Mouse (Mus musculus) common myeloid progenitor, adult 5-6 weeks (primary cell): Measurements from ENCODE around the gene Acp6. TPM values are rescaled to one million over a fixed set of nuclear protein-coding genes. Genes with fewer than 3 reads are reported as not detected.

Source experiments
- ATAC-seq: replicated peaks from 2 replicates; pipeline ENCODE4 v1.8.0; 2016; ENCODE audit warnings: low read depth, mild to moderate bottlenecking, moderate TSS enrichment, inconsistent platforms; ENCODE audit not compliant: poor library complexity, severe bottlenecking
- total RNA-seq: library from RNA; stranded (forward); fragments of 200-1000, 187-1606 nt; gene quantifications from 2 replicates; pipeline ENCODE4 v1.2.3, GENCODE M21; 2017

Gene Acp6
- total RNA-seq, 1 experiment from 2014 or later: 27.3 TPM

DNA sequence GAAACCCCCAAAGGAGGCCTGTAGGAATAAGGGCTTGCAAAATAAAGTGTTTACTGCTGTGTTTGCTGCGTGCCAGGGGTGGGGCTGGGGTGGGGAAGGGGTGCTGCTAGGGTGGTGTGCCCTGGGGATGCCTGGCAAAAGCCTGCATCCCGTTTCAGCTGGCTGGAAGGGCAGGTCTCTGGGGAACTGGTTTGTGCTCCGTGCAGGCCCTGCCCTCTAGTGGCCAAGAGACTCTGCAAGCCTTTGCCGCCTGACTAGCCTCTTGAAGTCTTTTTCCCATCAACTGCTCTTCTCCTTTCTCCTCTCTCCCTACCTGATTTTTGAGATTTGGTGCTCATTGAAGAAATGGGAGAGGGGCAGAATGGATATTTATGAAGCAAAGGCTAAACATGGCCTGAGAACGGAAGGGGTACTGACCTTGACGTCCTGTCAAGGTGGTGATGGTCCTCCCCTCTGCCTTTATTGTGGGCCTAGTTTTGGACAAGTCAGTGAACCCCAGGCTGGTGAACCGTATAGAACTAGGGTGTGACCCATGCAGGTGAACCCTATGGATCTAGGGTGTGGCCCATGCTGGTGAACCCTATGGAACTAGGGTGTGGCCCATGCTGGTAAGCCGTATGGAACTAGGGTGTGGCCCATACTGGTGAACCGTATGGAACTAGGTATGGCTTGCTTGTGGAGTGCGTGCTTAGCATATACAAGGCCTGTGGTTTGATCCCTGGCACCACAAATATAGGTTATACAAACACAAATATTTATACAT is 26.7 kb downstream of the Acp6 start:
- peak; percentile 73 for ATAC-seq

DNA sequence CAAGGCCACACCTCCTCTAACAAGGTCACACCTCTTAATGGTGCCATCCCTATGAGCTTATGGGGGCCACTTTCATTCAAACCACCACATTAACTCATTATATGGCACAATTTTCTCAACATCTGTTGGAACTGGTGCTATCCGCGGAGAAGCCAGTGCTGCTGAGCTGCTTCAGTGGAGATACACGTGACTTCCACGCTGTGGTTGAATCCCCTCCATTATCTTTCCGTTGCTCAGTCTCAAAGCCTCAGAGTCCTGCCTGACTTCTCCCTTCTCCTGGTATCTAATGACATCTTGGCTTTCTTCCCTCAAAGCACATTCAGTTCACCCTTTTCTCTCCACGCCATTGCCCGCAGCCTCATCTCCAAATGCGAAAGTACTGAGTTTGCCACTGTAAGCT is 38.0 kb downstream of the Acp6 start:
- ATAC-seq: peak; percentile 47

DNA sequence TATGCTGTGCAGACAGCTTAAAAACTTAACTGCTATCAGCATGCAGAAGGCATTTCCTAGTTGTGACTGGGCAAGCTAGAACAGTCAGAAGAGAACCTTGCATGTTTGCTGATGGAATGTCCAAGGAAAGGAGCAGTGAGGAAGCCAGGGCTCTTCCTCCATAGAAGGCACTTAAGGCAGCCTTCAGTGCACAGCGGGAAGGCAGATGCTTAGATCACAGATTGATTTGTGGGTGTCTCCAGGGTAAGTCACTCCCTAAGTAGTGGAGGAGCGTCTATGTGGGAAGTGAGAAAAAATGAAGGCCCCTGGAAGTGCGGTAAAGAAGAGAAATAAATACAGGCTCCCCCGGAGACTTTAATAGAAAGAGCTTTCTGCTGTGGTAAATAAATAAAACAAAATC is 40.7 kb downstream of the Acp6 start:
- no peak for ATAC-seq

DNA sequence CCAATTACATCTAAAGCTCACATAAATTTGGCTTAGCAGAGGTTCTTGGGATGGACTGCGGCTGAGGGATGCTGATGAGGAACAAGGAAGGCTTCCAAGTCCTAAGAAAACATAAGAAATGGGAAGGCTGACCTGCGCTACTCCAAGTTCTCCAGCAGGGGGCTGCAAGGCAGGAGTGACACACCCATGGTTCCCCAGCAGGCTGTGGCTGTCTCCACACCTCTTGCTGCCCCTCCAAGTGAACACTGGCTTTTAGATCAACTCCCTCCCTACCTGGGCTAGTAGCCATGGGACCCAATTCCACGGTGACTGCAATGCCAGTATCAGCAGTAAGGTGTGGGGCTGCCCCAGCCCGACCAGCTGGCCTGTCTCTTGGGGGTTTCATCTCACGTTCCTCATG is 43.4 kb downstream of the Acp6 start:
- ATAC-seq: peak; percentile 73

DNA sequence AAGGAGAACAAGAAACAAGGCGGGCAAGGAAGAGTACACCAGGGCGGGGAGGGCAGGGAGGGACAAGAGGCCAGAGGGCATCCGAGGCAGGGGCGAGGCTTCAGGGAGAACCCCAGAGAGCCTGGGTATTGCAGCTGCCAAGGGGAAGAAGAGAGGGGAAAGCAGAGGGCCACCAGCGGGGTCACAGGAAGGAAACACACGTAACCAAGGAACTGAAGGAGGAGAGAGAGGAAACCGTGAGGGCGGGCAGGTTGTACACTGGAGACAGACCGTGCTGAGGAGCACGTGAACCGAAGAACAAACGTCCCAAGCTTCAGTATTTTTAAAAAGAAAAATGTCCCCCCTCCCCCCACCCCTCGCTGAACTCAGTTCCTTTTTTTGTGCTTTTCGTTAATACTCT is 45.3 kb downstream of the Acp6 start:
- peak; percentile 78 for ATAC-seq

DNA sequence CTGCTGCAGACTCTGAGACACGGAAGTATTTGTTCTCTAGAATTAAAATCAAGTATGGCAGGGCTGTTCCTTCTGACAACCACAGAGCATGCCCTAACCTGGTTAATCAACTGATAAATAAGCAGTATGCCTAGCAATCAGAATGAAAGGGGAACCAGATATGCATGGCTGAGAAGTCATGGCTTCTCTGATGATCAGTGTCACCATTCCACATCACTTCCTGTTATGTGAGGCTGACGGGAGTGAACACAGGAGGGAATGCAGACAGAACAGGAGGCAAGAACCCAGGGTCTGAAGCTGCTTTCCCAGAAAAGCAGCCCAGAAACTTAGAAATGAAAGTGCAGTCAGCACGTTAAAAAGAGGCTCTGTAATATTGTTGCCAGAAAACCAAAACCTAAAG is 47.9 kb downstream of the Acp6 start:
- ATAC-seq: no peak

DNA sequence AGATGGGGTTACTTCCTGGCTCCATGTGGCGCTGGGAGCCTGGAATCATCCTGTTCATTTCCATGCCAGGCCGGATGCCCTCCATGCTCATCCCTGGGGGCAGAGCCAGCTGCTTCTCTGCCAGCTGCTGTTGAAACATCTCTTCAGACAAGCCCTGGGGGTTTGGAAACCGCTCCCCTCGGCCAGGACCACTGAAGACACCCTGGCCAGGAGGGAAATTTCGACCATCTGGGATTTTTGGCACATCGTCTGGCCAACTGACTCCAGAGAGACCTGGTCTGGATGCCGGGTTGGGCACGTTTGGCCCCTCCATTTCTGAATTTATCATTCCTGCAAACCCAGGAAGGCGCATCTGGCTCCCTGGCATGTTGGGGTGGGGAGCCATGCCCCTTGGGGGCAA is 50.8 kb downstream of the Acp6 start:
- ATAC-seq: no peak

DNA sequence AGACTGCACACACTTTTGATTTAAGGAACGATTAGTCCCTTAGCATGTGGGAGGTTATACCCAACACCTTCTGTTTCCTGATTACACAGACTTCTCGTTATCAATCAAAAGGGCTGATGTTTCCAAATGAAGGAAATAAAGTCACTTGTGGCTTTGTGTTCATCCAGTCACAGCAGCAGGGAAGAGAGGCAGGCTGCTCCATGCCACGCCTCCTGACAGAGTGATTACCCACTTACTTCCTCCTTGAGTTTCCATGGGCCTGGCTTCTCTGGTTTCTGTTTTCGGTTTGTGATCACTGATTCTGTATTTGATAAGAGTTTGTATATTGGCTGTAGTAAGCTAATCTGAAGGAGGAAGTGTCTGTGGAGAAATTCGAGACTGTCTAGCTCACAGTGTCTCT is 52.6 kb downstream of the Acp6 start:
- peak; percentile 96 for ATAC-seq

DNA sequence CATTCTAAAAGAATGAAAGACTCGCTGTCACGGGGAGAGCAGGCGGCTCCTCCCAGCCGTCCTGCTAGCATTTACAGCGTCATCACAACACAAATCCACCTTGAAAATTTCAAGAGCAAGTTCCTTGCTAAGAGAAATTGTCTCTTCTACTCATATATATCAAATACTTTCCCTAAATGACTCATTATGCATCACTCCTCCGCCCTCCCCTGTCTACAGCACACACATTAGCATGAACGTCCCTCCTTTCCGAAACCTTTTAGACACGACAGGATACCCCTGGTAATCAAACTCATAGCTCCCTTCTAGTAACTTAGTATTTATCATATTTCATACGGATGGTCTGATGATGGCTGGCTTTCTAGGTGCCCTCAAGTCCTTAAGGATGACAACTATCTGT is 55.3 kb downstream of the Acp6 start:
- ATAC-seq: no peak

DNA sequence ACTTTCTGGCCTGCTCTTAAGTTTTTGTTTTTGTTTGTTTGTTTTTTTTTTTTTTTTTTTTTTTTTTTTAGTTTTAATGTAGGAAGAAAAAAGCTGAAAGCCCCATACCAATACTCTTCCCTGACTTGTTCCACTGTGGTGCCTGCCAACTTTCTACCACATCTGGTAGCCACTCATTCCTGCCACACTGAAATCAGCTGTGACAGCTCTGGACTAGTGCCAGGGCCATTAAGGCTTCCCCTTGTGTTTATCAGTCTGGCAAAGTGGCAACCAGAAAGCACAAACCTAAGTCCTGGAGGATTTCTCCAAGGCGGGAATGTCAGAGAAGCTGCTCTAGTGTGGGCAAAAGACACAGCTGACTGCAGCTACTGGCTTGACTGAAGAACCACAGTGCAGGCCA is 55.9 kb downstream of the Acp6 start:
- ATAC-seq: no peak

DNA sequence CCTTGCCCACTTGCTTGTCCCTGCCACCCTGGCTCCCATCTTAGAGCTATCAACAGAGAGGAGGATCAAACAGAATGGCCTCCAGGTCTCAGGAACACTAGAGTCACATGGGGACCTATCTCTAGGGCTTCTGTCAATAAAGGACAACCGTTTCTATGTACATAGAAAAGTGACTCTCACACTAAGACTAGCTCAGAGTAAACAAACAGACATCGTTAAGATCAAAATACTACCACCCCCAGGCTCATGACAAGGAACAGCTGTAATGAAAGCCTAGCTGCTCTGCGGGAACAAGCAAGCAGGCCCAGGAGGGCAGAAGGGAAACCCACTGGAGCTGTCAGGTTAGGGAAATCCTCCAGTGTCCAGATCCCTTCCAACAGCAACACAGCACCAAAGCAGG is 56.9 kb downstream of the Acp6 start:
- ATAC-seq: no peak

DNA sequence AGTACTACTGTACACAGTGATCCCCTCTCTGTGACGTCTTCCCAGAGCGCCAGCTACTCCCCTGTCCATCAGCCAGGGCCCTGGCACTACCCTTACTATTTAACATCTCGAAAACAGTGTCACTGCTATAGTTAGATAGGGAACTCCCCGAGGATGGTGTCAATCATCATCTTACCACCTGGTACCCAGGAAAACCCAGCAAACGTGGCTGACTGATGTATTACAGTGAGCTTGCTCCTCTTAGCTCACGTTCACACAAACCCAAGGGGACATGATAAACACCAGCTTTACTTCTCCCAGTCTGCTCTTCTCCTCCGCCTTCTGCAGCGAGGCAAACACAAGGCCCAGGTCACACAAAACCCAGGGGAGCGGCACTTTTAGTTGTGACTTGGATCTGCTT is 64.7 kb downstream of the Acp6 start:
- no peak for ATAC-seq

DNA sequence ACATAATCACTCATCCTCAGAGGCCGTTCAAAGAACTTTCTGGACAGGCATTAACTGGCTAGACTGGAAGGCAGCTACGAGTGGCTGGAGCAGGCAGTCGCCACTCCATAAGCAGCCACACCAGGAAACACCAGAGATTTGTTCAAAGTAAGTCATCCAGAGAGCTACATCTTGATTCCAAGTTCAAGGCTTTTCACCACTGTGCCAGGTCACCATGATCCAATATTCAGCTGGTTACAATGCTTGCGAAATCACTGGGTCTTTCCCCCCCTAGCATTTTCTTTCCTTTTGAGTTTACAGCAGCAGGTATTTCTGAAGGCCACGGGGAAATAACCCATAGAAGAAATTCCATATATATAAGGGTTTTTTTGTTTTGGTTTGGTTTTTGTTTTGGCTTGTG is 66.7 kb downstream of the Acp6 start:
- no peak for ATAC-seq

DNA sequence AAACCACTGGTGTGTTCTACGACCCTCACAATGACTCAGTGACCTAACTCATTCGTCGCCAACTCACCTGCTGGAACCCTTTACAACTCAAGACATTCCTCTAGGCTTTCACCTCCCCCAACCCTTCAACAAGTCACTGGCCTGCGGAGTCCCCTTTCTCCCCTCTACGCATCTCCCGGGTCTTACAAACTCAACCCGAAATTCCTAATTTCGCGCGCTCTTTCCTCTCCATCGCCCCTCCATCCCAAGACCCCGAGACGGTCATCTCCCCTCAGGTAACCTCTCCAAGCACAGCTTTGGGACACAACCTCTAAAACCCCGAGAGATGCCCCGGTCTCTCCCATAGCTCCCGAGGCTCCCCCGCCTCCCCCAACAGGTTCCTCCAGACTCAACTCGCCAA is 68.1 kb downstream of the Acp6 start:
- ATAC-seq: no peak

Other genes with a start within 250 kb of the Acp6 start
- gene Gja8, start 232.8 kb upstream of the Acp6 start, total RNA-seq: not detected in 2 replicates
- 4.1 and 6.6 TPM in 2 replicates for gene Bcl9, start 139.1 kb downstream of the Acp6 start, total RNA-seq